Mouse (Mus musculus): ENCODE data around the gene Csk. TPM values are rescaled to one million over a fixed set of nuclear protein-coding genes. Genes with fewer than 3 reads are reported as not detected.

Gene Csk
- polyA plus RNA-seq, 1 experiment = 35.7 TPM

GRCm38 (mm10) chr9:57660501-57660900 is 7.1 kb upstream of the Csk start:
- Histone ChIP-seq H3K4me3 (ENCODE audit: insufficient read depth, low read length) (no peak overlapping the region), H3K4me1 (ENCODE audit: control insufficient read depth, insufficient read depth, low read length) (no peaks in the 10 kb centered on the region), H3K27ac (ENCODE audit: insufficient read depth, low read length) (no peak overlapping the region)
- no peak for TF ChIP-seq CTCF (IDR thresholded peaks at IDR 0.05; ENCODE audit: extremely low read depth, insufficient read depth, low read length)

- no peak overlapping the region for H3K4me3 ChIP-seq (ENCODE audit: insufficient read depth, low read length)
- no peaks in the 10 kb centered on the region for H3K4me1 ChIP-seq (ENCODE audit: control insufficient read depth, insufficient read depth, low read length)
- TF ChIP-seq CTCF (IDR thresholded peaks at IDR 0.05; ENCODE audit: extremely low read depth, insufficient read depth, low read length) = peak; percentile 99
- TF ChIP-seq POLR2A (IDR thresholded peaks at IDR 0.05; ENCODE audit: extremely low read depth, insufficient read depth, low read length) = no peak
- H3K27ac ChIP-seq (ENCODE audit: insufficient read depth, low read length) = no peak overlapping the region
Observed at GRCm38 (mm10) chr9:57659774-57660173, 6.3 kb upstream of the Csk start.

- no peak overlapping the region for H3K4me3 ChIP-seq (ENCODE audit: insufficient read depth, low read length)
- no peak for TF ChIP-seq CTCF (IDR thresholded peaks at IDR 0.05; ENCODE audit: extremely low read depth, insufficient read depth, low read length)
- no peak for TF ChIP-seq POLR2A (IDR thresholded peaks at IDR 0.05; ENCODE audit: extremely low read depth, insufficient read depth, low read length)
- H3K4me1 ChIP-seq (ENCODE audit: control insufficient read depth, insufficient read depth, low read length) = no peaks in the 10 kb centered on the region
- H3K27ac ChIP-seq (ENCODE audit: insufficient read depth, low read length) = no peak overlapping the region
Observed at GRCm38 (mm10) chr9:57658970-57659369, 5.5 kb upstream of the Csk start.

- H3K4me1 ChIP-seq (ENCODE audit: control insufficient read depth, insufficient read depth, low read length) = no peaks in the 10 kb centered on the region
- no peak overlapping the region for H3K4me3 ChIP-seq (ENCODE audit: insufficient read depth, low read length)
- no peak overlapping the region for H3K27ac ChIP-seq (ENCODE audit: insufficient read depth, low read length)
- TF ChIP-seq POLR2A (IDR thresholded peaks at IDR 0.05; ENCODE audit: extremely low read depth, insufficient read depth, low read length) = no peak
- TF ChIP-seq CTCF (IDR thresholded peaks at IDR 0.05; ENCODE audit: extremely low read depth, insufficient read depth, low read length) = no peak
Observed at GRCm38 (mm10) chr9:57657843-57658242, 4.4 kb upstream of the Csk start.

GRCm38 (mm10) chr9:57656631-57657350 is 3.4 kb upstream of the Csk start:
- no peak for TF ChIP-seq CTCF (IDR thresholded peaks at IDR 0.05; ENCODE audit: extremely low read depth, insufficient read depth, low read length)
- TF ChIP-seq POLR2A (IDR thresholded peaks at IDR 0.05; ENCODE audit: extremely low read depth, insufficient read depth, low read length) = no peak
- no peaks in the 10 kb centered on the region for H3K4me1 ChIP-seq (ENCODE audit: control insufficient read depth, insufficient read depth, low read length)
- no peak overlapping the region for H3K27ac ChIP-seq (ENCODE audit: insufficient read depth, low read length)
- no peak overlapping the region for H3K4me3 ChIP-seq (ENCODE audit: insufficient read depth, low read length)

GRCm38 (mm10) chr9:57655749-57656148 is 2.3 kb upstream of the Csk start:
- H3K4me3 ChIP-seq (ENCODE audit: insufficient read depth, low read length) = no peak overlapping the region
- TF ChIP-seq CTCF (IDR thresholded peaks at IDR 0.05; ENCODE audit: extremely low read depth, insufficient read depth, low read length) (peak; percentile 94), POLR2A (IDR thresholded peaks at IDR 0.05; ENCODE audit: extremely low read depth, insufficient read depth, low read length) (no peak)

GRCm38 (mm10) chr9:57654966-57655365 is 1.5 kb upstream of the Csk start:
- Histone ChIP-seq H3K4me1 (ENCODE audit: control insufficient read depth, insufficient read depth, low read length) (no peaks in the 10 kb centered on the region), H3K27ac (ENCODE audit: insufficient read depth, low read length) (no peak overlapping the region), H3K4me3 (ENCODE audit: insufficient read depth, low read length) (no peak overlapping the region)
- TF ChIP-seq CTCF (IDR thresholded peaks at IDR 0.05; ENCODE audit: extremely low read depth, insufficient read depth, low read length) (no peak), POLR2A (IDR thresholded peaks at IDR 0.05; ENCODE audit: extremely low read depth, insufficient read depth, low read length) (no peak)

More at GRCm38 (mm10) chr9:57655749-57656148, 2.3 kb upstream of the Csk start:
- H3K4me1 ChIP-seq (ENCODE audit: control insufficient read depth, insufficient read depth, low read length) = no peaks in the 10 kb centered on the region
- no peak overlapping the region for H3K27ac ChIP-seq (ENCODE audit: insufficient read depth, low read length)

- H3K4me1 ChIP-seq (ENCODE audit: control insufficient read depth, insufficient read depth, low read length) = no peaks in the 10 kb centered on the region
- H3K4me3 ChIP-seq (ENCODE audit: insufficient read depth, low read length) = no peak overlapping the region
- TF ChIP-seq CTCF (IDR thresholded peaks at IDR 0.05; ENCODE audit: extremely low read depth, insufficient read depth, low read length) (no peak), POLR2A (IDR thresholded peaks at IDR 0.05; ENCODE audit: extremely low read depth, insufficient read depth, low read length) (no peak)
- no peak overlapping the region for H3K27ac ChIP-seq (ENCODE audit: insufficient read depth, low read length)
Observed at GRCm38 (mm10) chr9:57652855-57653254, 576 bp downstream of the Csk start.

- Histone ChIP-seq H3K27ac (ENCODE audit: insufficient read depth, low read length) (no peak overlapping the region), H3K4me1 (ENCODE audit: control insufficient read depth, insufficient read depth, low read length) (no peaks in the 10 kb centered on the region), H3K4me3 (ENCODE audit: insufficient read depth, low read length) (no peak overlapping the region)
- TF ChIP-seq POLR2A (IDR thresholded peaks at IDR 0.05; ENCODE audit: extremely low read depth, insufficient read depth, low read length) (no peak), CTCF (IDR thresholded peaks at IDR 0.05; ENCODE audit: extremely low read depth, insufficient read depth, low read length) (no peak)
Observed at GRCm38 (mm10) chr9:57652351-57652750, 1.1 kb downstream of the Csk start.

GRCm38 (mm10) chr9:57650786-57651311 is 2.6 kb downstream of the Csk start:
- Histone ChIP-seq H3K4me3 (ENCODE audit: insufficient read depth, low read length) (no peak overlapping the region), H3K4me1 (ENCODE audit: control insufficient read depth, insufficient read depth, low read length) (no peaks in the 10 kb centered on the region), H3K27ac (ENCODE audit: insufficient read depth, low read length) (no peak overlapping the region)
- no peak for TF ChIP-seq POLR2A (IDR thresholded peaks at IDR 0.05; ENCODE audit: extremely low read depth, insufficient read depth, low read length)
- no peak for TF ChIP-seq CTCF (IDR thresholded peaks at IDR 0.05; ENCODE audit: extremely low read depth, insufficient read depth, low read length)
